Mouse (Mus musculus) ES-E14 (cell line): ENCODE measurements at regions not wholly inside any gene's neighbourhood (a gene's known extent, or its start where the extent isn't known, plus 50 kb on each side); places are given as distances from the start of the nearest gene placed in this dataset.

ENCODE experiments used
- DNase-seq: peaks from one replicate; pipeline ENCODE4 v3.0.0-alpha.2; 2013; ENCODE audit warnings: low read depth, low spot score
- H3K27ac ChIP-seq: 2 replicates; pipeline ENCODE4 v1.5.1; 2012; ENCODE audit warnings: low read depth, mild to moderate bottlenecking, low read length, moderate library complexity, mixed read lengths; ENCODE audit not compliant: poor library complexity, insufficient read depth, severe bottlenecking
- H3K36me3 ChIP-seq: 2 replicates; pipeline ENCODE4 v1.6.1; 2012; ENCODE audit warnings: mild to moderate bottlenecking, low read length, moderate library complexity, mixed read lengths; ENCODE audit not compliant: control insufficient read depth, poor library complexity, insufficient read depth, severe bottlenecking
- H3K4me1 ChIP-seq, 2 experiments: fragments of 150-350 bp in 1 of 2; sonication (generic) in 1 of 2; 2 replicates each; pipeline ENCODE4 v1.6.1; 2012; ENCODE audit warnings: low read length in 2 of 2, mild to moderate bottlenecking in 1 of 2, mixed read lengths in 1 of 2; ENCODE audit not compliant: control insufficient read depth in 2 of 2, insufficient read depth in 2 of 2, poor library complexity in 1 of 2
- H3K4me3 ChIP-seq, 2 experiments: fragments of 150-350 bp in 1 of 2; sonication (generic) in 1 of 2; 2 replicates each; pipeline ENCODE4 v1.5.1; 2012; ENCODE audit warnings: low read length in 2 of 2, low read depth in 1 of 2, mild to moderate bottlenecking in 1 of 2, mixed read lengths in 1 of 2; ENCODE audit not compliant: insufficient read depth in 1 of 2, poor library complexity in 1 of 2, severe bottlenecking in 1 of 2
- H3K9ac ChIP-seq: 2 replicates; pipeline ENCODE4 v1.6.1; 2012; ENCODE audit warnings: low read depth, mild to moderate bottlenecking, low read length, mixed read lengths; ENCODE audit not compliant: poor library complexity, insufficient read depth, severe bottlenecking
- H3K9me3 ChIP-seq: fragments of 150-350 bp; sonication (generic); 2 replicates; pipeline ENCODE4 v1.6.1; 2012; ENCODE audit warnings: low read depth, mild to moderate bottlenecking, low read length; ENCODE audit not compliant: control insufficient read depth, insufficient read depth
- CHD2 ChIP-seq: IDR thresholded peaks from 2 replicates; pipeline ENCODE4 v1.6.1; 2014; ENCODE audit warnings: mild to moderate bottlenecking, low read depth, low read length, inconsistent platforms
- HCFC1 ChIP-seq: IDR thresholded peaks from 2 replicates; pipeline ENCODE4 v1.6.1; 2012; ENCODE audit warnings: low read length, inconsistent platforms, borderline replicate concordance; ENCODE audit not compliant: insufficient read depth
- MAFK ChIP-seq: IDR thresholded peaks from 2 replicates; pipeline ENCODE4 v1.6.1; 2014; ENCODE audit warnings: mild to moderate bottlenecking, low read depth, low read length, inconsistent platforms; ENCODE audit not compliant: insufficient read depth
- ZC3H11A ChIP-seq: IDR thresholded peaks from 2 replicates; pipeline ENCODE4 v1.6.1; 2012; ENCODE audit warnings: low read depth, mild to moderate bottlenecking, inconsistent platforms, low read length, borderline replicate concordance
- ZNF384 ChIP-seq: IDR thresholded peaks from 2 replicates; pipeline ENCODE4 v1.6.1; 2012; ENCODE audit warnings: low read depth, low read length, inconsistent platforms
- in situ Hi-C, 2 experiments: fragments of 600-800 bp; cut with MboI; formaldehyde crosslinking; loops; one replicate each; pipeline ENCODE4 v1.15.1; 2025; ENCODE audit warnings: low sequenced_read_pairs in 2 of 2, inconsistent platforms in 1 of 2; ENCODE audit not compliant: unreplicated experiment in 2 of 2

DNA sequence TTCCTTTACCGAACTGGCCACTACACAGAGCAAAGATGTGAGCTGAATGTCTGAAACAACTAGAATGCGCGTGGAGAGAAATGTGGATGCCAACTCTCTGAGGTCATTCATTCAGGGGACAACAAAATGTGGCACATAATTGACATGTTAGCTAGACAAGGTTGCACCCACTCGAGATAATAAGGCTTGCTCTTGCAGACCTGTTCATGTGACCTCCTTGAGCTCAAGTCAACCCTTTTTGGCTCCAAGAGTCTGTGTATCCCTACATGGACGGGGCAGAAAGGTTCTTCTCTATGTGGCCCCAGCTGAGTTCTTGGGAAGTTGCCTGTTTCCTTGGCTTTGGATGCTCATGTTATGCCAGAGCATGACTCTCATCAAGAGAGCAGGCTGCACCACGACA, 383.0 kb upstream of the Mgmt start:
- in situ Hi-C loops = no loop called here

DNA sequence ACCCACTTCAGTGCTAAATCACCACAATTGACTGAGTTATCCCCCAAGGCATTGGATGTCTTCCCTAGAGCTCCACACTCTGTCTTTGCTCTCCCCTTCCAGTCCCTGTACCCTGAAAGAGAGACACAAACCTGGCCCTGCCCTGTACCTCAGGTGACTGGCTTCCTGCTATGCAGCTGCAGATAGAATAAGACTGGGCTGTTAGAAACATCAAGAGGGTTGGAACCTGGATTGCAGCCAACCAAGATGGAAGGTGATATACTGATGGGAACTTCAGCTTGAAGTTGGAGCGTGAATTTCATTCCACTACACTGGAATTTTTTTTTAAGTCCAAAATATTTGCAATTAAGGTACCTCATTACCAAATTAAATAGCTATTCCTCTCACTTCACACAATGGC, 379.0 kb upstream of the Mgmt start:
- Histone ChIP-seq H3K36me3 (no peaks in the 10 kb centered on the region), H3K27ac (no peak overlapping the region), H3K4me3 (no peak overlapping the region), H3K9ac (no peak overlapping the region), H3K4me1 (peaks cover 0 to 5% of the 10 kb centered on the region in 2 experiments; a peak in 2 of 4 replicates), H3K9me3 (no peaks in the 10 kb centered on the region)
- DNase-seq = no peak
- in situ Hi-C loops = no loop called here
- TF ChIP-seq ZNF384 = no peak
- TF ChIP-seq CHD2 = no peak
- TF ChIP-seq MAFK = no peak
- no peak for TF ChIP-seq ZC3H11A
- TF ChIP-seq HCFC1 = no peak

More for the DNA sequence above, 383.0 kb upstream of the Mgmt start:
- H3K9ac ChIP-seq = no peak overlapping the region
- H3K9me3 ChIP-seq = no peaks in the 10 kb centered on the region
- H3K4me1 ChIP-seq = no peaks in the 10 kb centered on the region
- H3K4me3 ChIP-seq = no peak overlapping the region
- no peak for DNase-seq
- TF ChIP-seq ZC3H11A (no peak), ZNF384 (no peak), MAFK (no peak), HCFC1 (no peak), CHD2 (no peak)
- no peak overlapping the region for H3K27ac ChIP-seq
- no peaks in the 10 kb centered on the region for H3K36me3 ChIP-seq

DNA sequence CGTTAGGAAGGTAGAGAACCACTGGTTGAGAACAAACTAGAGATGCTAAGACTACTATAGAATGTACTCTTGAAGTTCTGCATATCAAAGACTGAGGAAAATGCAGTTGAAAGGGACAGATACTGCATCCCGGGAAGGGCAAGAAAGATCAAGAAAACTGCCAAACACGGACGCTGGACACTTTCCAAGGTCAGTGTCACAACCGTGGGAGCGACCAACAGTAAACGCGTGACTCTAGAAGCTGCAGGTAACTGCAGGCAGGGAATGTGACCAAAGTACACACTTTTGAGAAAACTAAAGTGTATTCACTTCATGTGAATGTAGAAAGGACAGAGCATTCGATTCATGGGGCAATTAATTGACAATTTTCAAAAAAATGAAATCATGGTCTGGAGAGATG, 368.6 kb upstream of the Mgmt start:
- Histone ChIP-seq H3K9ac (no peak overlapping the region), H3K36me3 (no peaks in the 10 kb centered on the region), H3K27ac (no peak overlapping the region), H3K9me3 (no peaks in the 10 kb centered on the region), H3K4me3 (no peak overlapping the region), H3K4me1 (no peaks in the 10 kb centered on the region)
- in situ Hi-C loops = no loop called here
- DNase-seq = no peak
- no peak for TF ChIP-seq ZNF384
- TF ChIP-seq HCFC1 = no peak
- no peak for TF ChIP-seq CHD2
- TF ChIP-seq ZC3H11A = no peak
- TF ChIP-seq MAFK = no peak

DNA sequence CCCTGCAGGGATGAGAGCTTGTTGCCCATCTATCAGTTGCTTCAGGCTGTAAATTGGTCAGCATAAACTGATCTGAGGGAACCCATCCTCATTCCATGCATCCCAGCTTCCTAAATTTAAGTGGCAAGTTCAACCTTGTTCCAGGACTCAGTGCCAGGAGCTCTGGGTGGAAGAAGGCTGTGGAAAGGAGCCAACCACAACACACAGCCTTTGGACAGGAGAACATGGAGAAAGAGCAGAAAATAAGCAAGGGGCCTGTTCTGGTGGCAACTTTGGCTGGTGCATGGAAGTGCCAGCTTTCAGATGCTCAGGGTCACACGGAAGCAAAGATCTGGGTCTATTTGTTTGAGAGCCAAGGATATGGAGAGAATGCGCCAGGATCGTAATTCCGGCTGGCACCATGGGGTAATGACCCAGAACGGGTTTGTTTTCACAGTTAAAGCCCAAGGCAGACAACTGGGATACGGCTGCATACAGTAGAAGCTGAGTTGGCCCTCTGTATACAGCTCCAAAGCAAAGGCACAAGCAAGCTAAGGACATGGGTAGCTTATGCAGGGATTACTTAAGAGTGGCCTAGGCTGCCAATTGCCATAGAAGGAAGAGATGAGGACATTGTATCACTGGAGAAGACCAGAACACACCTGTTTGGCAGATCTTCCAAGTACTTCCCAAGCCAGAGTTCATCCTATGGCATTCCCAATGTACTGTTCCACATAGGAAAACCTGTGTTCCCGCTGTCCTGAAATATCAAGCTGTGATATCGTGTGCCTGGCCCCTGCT, 364.2 kb upstream of the Mgmt start:
- DNase-seq = no peak
- H3K4me3 ChIP-seq = no peak overlapping the region
- TF ChIP-seq ZC3H11A = no peak
- no peaks in the 10 kb centered on the region for H3K4me1 ChIP-seq
- H3K27ac ChIP-seq = no peak overlapping the region
- H3K36me3 ChIP-seq = no peaks in the 10 kb centered on the region
- no peaks in the 10 kb centered on the region for H3K9me3 ChIP-seq
- no peak overlapping the region for H3K9ac ChIP-seq
- in situ Hi-C loops = no loop called here

DNA sequence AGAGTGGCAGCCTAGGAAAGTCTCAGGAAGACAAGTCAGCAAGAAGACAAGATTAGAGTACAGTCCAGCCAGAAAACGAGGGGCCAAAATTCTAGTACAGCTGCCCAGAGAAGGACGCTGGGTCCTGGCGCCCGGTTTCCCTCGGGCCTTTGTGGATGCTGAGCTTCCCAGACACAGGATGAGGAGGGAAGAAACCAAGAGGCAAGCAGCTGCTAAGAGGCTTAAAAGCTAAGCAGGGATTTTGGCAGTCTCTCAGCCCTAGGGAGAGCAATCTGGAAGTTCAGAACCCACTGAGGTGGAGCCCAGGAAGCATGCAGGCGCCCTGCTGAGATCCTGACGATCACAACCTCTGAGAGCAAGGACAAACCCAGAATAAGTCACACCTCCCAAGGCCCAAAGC, 363.1 kb upstream of the Mgmt start:
- Histone ChIP-seq H3K9ac (no peak overlapping the region), H3K4me3 (no peak overlapping the region), H3K36me3 (no peaks in the 10 kb centered on the region), H3K9me3 (no peaks in the 10 kb centered on the region), H3K27ac (no peak overlapping the region), H3K4me1 (no peaks in the 10 kb centered on the region)
- no peak for DNase-seq
- in situ Hi-C loops = no loop called here
- no peak for TF ChIP-seq HCFC1
